Mouse (Mus musculus) neutrophil, adult 5-6 weeks (primary cell): Measurements from ENCODE around the gene Gm28372. TPM values are rescaled to one million over a fixed set of nuclear protein-coding genes. Genes with fewer than 3 reads are reported as not detected.

Experiments
- ATAC-seq: fragments of 151-379, 151-347 bp; 2 replicates; pipeline ENCODE4 v1.8.0; 2017; ENCODE audit warnings: mild to moderate bottlenecking, moderate TSS enrichment; ENCODE audit not compliant: insufficient number of reproducible peaks, poor library complexity, low FRiP score, severe bottlenecking; ENCODE audit errors: extremely low read depth
- total RNA-seq: library from RNA; stranded (forward); fragments of 200-1000 nt; gene quantifications from 2 replicates; pipeline ENCODE4 v1.2.3, GENCODE M21; 2017

The Gm28372 gene
- total RNA-seq, 1 experiment from 2014 or later, result not detected

- no peak for ATAC-seq
These were observed 43.4 kb downstream of the Gm28372 start for GRCm38 (mm10) chr2:130448449-130448848.

- no peak for ATAC-seq
These were observed 44.2 kb downstream of the Gm28372 start for GRCm38 (mm10) chr2:130449021-130449793.

- ATAC-seq, result peak; percentile 90
These were observed 44.9 kb downstream of the Gm28372 start, which contains the start of gene Ptpra for GRCm38 (mm10) chr2:130449794-130450433. TSS of gene Ptpra (plus strand) at chr2:130450278.

GRCm38 (mm10) chr2:130450434-130450796, 45.4 kb downstream of the Gm28372 start:
- ATAC-seq, result 0 out of 2 replicates have a peak, but pooled peaks have one; percentile 10

- no peak for ATAC-seq
These were observed 46.2 kb downstream of the Gm28372 start for GRCm38 (mm10) chr2:130451086-130451726.

GRCm38 (mm10) chr2:130451727-130452090, 46.7 kb downstream of the Gm28372 start:
- ATAC-seq, result no peak

GRCm38 (mm10) chr2:130452266-130452665, 47.2 kb downstream of the Gm28372 start:
- no peak for ATAC-seq

- ATAC-seq, result no peak
These were observed 48.4 kb downstream of the Gm28372 start for GRCm38 (mm10) chr2:130453421-130453820.

GRCm38 (mm10) chr2:130454748-130455370, 49.8 kb downstream of the Gm28372 start:
- no peak for ATAC-seq

Other genes with a start within 250 kb of the Gm28372 start
- 64.6 and 67.4 TPM in 2 replicates for gene Snrpb, start 225.8 kb upstream of the Gm28372 start, total RNA-seq
- gene Tmc2, start 210.0 kb upstream of the Gm28372 start, total RNA-seq, result not detected in 2 replicates
- gene Nop56, start 130.8 kb upstream of the Gm28372 start, total RNA-seq, result 171 and 211 TPM in 2 replicates
- gene Idh3b, start 120.7 kb upstream of the Gm28372 start, total RNA-seq, result 78.7 and 83.6 TPM in 2 replicates
- gene Ebf4, start 110.1 kb upstream of the Gm28372 start, total RNA-seq, result not detected in 2 replicates
- gene Cpxm1, start 7.7 kb upstream of the Gm28372 start, total RNA-seq, result 0.12 TPM in 1 of 2 replicates, not detected in the other
- not detected in 2 replicates for gene 1700020A23Rik, start within 50 bp of the Gm28372 start, total RNA-seq
- gene Tmem239, start 1.2 kb downstream of the Gm28372 start, total RNA-seq, result not detected in 2 replicates
- gene Vps16, start 19.1 kb downstream of the Gm28372 start, total RNA-seq, result 208 and 223 TPM in 2 replicates
- 16.9 TPM in 2 replicates for gene Pced1a, start 19.5 kb downstream of the Gm28372 start, total RNA-seq
- gene Ptpra, start 45.0 kb downstream of the Gm28372 start, total RNA-seq, result 106 and 115 TPM in 2 replicates
- gene Mrps26, start 158.5 kb downstream of the Gm28372 start, total RNA-seq, result 22.0 and 26.0 TPM in 2 replicates
- gene Oxt, start 170.9 kb downstream of the Gm28372 start, total RNA-seq, result not detected in 2 replicates
- gene Avp, start 177.3 kb downstream of the Gm28372 start, total RNA-seq, result not detected in 2 replicates
- gene Fastkd5, start 224.8 kb downstream of the Gm28372 start, total RNA-seq, result 12.0 and 18.9 TPM in 2 replicates
- gene Ubox5, start 224.8 kb downstream of the Gm28372 start, total RNA-seq, result 3.3 and 4.3 TPM in 2 replicates
- 0.37 and 0.58 TPM in 2 replicates for gene Lzts3, start 237.6 kb downstream of the Gm28372 start, total RNA-seq